Mouse (Mus musculus) ovary, adult 18-20 months (tissue): ENCODE results near the gene Zswim1.
A peak's percentile ranks its signal among the peaks of the same experiment; 100 is the strongest.
"Not testable (repeated sequence)": the region's sequence is repeated elsewhere in the genome, so short reads cannot be mapped to it uniquely, and the experiment has no call there.

Experiments
- DNase-seq: peaks from one replicate; pipeline ENCODE4 v3.0.0; 2022; ENCODE audit warnings: low spot score, mixed read lengths

The Zswim1 gene

GRCm38 (mm10) chr2:164829090-164829489 lies 6.6 kb downstream of the Zswim1 start:
- no peak for DNase-seq

GRCm38 (mm10) chr2:164831029-164831428 lies 8.5 kb downstream of the Zswim1 start:
- DNase-seq: no peak

GRCm38 (mm10) chr2:164832032-164832747 lies 9.7 kb downstream of the Zswim1 start:
- no peak for DNase-seq

GRCm38 (mm10) chr2:164832748-164833301 lies 10.3 kb downstream of the Zswim1 start, which contains the start of gene Ctsa:
Gene Ctsa, plus strand, starts transcription at chr2:164832873.
- DNase-seq: peak; percentile 74

GRCm38 (mm10) chr2:164833314-164833959 lies 11.0 kb downstream of the Zswim1 start, which contains the start of gene Neurl2:
Gene Neurl2, minus strand, starts transcription at chr2:164833456.
- DNase-seq: peak; percentile 85

GRCm38 (mm10) chr2:164834531-164834930 lies 12.0 kb downstream of the Zswim1 start:
- no peak for DNase-seq

- no peak for DNase-seq
These were observed 12.7 kb downstream of the Zswim1 start for GRCm38 (mm10) chr2:164835164-164835563.

- DNase-seq: no peak
These were observed 23.3 kb downstream of the Zswim1 start for GRCm38 (mm10) chr2:164845782-164846181.

- no peak for DNase-seq
These were observed 27.6 kb downstream of the Zswim1 start for GRCm38 (mm10) chr2:164850061-164850460.

- not testable (repeated sequence) for DNase-seq
These were observed 33.1 kb downstream of the Zswim1 start for GRCm38 (mm10) chr2:164855572-164855971.

- no peak for DNase-seq
These were observed 34.0 kb downstream of the Zswim1 start for GRCm38 (mm10) chr2:164856309-164857100.

GRCm38 (mm10) chr2:164857101-164857821 lies 34.8 kb downstream of the Zswim1 start, which contains the start of gene Pltp:
Gene Pltp, minus strand, starts transcription at chr2:164857711.
- DNase-seq: no peak

GRCm38 (mm10) chr2:164857842-164858553 lies 35.5 kb downstream of the Zswim1 start:
- DNase-seq: no peak

GRCm38 (mm10) chr2:164859155-164859554 lies 36.7 kb downstream of the Zswim1 start:
- no peak for DNase-seq

- no peak for DNase-seq
These were observed 37.4 kb downstream of the Zswim1 start for GRCm38 (mm10) chr2:164859640-164860432.

GRCm38 (mm10) chr2:164861094-164861493 lies 38.6 kb downstream of the Zswim1 start:
- DNase-seq: no peak

- DNase-seq: peak; percentile 58
These were observed 39.8 kb downstream of the Zswim1 start for GRCm38 (mm10) chr2:164862179-164862861.

GRCm38 (mm10) chr2:164863411-164863810 lies 40.9 kb downstream of the Zswim1 start:
- not testable (repeated sequence) for DNase-seq

GRCm38 (mm10) chr2:164864593-164864992 lies 42.1 kb downstream of the Zswim1 start:
- no peak for DNase-seq
